Mouse (Mus musculus): ENCODE measurements around the gene Ppp1r3a. TPM values are rescaled to one million over a fixed set of nuclear protein-coding genes. Genes with fewer than 3 reads are reported as not detected.
"Not testable (repeated sequence)": the region's sequence is repeated elsewhere in the genome, so short reads cannot be mapped to it uniquely, and the experiment has no call there.

Ppp1r3a gene
- under 1 TPM; 0.03 to 0.06 (median 0.05) TPM for total RNA-seq (2022)

DNA sequence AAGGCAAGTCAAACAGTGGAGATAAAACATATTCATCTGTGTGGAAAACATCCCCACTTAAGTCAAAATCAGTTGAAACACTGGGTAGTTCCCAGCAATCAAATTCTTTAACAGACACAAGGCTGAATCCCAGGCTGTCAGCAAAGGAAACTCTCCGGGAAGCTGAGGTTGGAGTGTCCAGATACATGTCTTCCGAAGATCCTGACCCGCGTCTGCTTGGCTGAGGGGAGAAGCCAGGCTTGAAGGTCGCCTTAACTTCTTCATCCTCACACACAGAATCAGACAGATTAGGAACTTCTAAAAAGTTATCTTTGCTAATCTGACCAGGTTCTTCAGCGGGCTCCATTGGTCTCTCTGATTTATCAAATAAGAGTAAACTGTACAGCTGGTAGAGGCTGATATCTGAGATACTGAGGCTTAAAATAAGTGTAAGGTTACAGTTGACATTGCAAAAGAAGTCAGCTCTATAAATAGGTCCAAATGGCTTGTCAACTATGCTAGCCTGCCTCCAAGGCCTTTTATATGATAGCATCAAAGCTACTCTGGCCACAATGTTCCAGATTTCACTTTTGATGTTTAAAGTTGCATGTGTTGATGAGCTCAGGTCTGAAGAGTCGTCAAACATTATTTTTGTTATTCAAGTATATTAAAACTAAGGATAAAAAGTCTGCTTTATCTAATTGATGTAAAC lies at the start of gene Ppp1r3a:
TSS of gene Ppp1r3a (minus strand) at position 374 of the 691 bp plus-strand sequence.
- no peak for DNase-seq

DNA sequence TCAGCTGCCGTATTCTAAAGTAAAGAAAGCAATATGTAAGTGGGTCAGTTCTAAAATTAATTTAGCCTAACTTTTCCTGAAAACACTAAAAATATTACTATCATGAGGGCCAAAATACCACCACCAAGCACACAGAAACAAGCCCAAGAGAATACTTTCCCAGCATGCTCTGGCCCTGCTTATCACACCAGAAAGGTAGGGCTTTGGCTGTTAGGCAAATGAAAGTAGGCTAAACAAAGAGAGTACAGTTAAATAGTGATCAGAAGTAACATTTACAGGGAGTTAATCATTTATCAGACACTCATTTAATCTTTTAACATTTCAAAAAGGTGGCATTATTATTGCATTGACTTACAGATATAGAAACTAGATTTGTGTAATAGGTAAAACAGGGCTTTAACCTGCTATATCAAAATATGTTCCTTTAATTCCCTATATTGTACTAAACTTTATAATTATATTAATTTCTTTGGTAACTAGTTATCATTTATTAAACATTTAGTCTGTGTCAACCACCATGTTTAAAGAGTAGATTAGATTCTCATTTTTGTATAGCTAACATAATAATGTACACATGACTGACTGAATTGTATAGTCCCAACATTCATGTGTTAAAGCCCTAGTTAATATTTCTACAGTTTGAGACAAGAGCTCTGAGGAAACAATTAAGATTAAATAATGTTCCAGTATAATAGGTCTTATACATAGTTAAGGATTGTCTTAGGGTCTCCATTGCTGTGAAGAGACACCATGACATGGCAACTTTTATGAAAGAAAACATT lies 32.3 kb upstream of the Ppp1r3a start:
- DNase-seq, result no peak

DNA sequence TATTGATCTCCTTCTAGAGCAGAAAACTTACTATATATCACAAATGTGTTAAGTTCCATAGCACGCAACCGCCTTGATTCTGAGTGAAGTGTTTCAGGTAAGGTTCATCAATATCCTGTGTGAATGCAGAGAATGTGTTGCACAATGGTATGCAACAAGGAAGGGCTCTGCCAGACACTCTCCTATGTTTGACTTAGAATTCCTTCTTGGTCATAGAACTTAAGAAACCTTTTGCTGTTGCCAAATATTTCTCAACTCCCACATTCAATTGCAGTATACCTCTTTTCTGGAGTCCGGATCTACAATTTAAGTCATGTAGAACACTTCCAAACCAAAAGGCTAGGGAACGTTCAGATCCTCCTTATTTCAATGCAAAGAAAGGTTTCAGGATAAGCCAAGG lies 22.8 kb upstream of the Ppp1r3a start:
- DNase-seq, result no peak

DNA sequence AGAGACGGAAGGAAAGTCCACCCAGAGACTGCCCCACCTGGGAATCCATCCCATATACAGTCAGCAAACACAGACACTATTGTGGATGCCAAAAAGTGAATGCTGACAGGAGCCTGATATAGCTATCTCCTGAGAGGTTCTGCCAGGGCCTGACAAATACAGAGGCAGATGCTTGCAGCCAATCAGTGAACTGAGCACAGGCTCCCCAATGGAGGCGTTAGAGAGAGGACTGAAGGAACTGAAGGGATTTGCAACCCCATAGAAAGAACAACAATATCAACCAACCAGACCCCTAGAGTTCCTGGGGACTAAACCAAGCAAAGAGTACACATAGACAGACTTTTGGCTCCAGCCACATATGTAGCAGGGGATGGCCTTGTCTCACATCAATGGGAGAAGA lies 16.6 kb upstream of the Ppp1r3a start:
- DNase-seq, result no peak

DNA sequence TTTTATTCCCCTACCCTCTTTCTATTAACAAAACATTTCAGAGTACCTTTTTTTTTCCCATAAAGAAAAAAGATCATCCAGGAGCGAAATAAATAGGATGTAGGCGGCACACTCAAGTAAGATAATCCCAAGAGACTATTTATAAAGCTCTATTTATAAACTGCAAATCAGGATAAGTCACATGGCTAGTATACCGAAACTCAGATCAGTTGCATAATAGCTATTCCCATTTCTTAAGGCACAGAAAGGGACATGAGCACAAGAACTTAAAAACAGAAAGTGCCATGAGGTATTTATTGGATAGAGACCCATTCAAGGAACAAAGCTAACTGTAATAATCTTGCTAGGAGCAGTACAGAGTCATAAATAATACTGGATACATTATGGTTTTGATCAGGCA lies 2.4 kb upstream of the Ppp1r3a start:
- DNase-seq, result no peak

DNA sequence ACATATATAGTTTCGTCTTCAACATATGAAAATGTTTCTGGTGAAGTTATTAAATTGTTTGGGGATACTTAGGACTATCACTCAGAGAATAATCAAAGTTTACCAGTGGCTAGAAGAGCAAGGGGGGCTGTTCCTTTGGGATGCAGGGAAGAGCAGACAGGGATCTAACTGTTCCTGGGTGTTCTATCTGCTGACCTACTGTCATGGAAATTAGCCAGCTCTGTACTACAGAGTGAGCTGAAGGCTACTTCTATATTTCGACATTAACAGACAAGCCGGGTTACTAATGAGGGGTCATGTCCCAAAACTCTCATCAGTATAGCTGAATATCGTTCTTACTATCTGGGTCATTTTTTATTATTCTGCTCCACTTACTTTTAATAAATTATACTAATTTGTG lies 1.6 kb downstream of the Ppp1r3a start:
- no peak for DNase-seq

DNA sequence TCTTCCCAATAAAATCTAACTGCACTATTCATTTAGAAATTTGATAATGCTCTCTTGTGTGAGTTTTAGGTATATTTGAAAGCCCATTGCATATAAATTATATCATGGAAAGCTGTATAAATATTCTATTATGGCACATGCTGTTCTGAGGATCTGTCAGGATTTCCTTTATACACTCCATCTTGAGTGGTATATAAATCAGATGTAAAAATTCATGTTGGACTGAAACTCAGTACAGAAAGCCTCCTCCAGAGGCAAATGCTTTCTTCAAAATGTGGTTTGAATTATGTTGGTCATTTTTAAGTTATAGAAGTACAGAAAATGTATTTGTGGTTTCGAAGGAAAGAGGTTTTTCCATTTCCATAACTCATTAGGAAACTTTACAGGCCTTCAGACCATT lies 2.9 kb downstream of the Ppp1r3a start:
- no peak for DNase-seq

DNA sequence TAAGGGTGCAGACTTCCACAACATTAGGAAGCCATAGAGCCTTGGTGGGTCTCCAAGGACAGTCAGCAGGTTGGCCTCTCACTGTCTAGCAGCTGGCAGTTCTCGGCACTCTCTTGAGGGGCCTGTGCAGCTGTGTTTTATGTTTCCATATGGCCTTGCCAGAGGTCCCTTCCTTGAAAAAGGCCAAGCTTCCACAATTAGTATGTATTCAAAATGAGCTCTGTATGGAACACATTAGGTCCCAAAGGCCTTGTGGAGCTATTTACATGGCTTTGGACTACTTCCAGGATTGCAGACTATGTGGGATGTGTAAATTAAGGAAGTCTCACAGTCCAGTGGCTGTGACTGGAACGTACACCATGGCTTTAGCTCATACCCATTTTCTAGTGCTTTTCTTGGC lies 8.1 kb downstream of the Ppp1r3a start:
- DNase-seq, result no peak

DNA sequence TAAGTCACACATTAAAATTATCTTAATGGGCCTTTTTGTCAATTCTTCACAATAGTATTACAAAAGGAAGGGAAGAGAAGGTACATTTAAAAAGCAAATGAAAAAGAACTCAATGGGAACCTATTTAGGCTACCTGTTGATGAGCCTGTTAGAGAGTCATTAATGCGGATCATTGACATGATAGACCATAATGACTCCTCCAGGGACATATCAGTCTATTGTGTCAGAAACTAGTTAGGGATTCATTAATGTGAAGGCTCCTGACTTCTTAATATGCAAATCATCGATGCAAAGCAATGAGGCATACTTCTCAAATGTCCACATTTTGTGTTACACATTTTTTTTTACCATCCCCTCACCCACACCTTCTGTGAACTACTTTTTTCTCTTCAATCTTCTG lies 19.1 kb downstream of the Ppp1r3a start:
- DNase-seq, result no peak

DNA sequence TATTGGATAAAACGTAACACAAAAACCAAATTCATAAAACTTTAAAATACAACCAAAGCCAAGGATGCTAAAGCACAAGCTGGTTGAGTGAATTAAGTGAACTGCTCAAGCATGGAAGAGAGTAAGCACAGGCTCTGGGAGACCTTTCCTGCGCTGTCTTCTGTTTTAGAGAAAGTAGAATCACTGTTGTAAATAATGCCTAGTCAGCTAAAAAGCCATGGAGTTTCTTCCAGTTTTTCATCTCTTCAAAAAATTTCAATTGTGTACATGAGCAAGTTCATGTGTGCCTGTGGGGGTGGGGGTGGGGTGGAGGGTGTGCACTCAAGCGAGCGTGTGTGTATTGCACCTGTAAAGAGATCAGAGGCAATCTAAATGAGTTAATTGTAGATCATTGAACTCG lies 24.1 kb downstream of the Ppp1r3a start:
- DNase-seq, result no peak

DNA sequence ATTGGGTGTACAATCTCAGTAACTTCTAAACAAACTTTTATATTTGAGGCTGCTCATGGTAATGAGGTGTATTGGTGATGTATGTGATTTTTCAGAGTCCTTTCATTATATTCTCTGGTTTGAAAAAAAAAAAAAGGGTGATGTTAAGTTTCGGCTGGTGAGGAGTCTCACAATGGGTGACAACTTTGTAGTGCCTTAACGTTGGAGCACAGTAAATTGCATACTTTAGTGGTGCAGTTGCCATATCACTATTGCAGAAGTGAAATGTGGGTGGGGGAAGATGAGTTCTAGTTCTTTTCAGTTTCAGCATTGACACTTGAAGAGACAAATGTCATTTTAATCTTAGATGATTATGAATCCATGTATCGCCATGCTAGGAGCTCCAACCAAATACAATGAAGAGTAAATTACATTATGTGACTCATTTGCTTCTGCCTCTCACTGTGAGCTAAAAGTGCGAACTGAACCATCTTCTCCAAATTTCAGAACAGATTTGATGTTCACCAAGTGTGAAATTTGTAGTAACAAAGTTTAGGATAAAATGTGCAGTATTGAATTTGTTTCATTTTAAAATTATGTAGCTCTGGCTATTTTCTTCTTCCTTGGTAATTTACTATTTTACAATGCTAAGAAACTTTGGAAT lies 34.2 kb downstream of the Ppp1r3a start:
- DNase-seq, result no peak

DNA sequence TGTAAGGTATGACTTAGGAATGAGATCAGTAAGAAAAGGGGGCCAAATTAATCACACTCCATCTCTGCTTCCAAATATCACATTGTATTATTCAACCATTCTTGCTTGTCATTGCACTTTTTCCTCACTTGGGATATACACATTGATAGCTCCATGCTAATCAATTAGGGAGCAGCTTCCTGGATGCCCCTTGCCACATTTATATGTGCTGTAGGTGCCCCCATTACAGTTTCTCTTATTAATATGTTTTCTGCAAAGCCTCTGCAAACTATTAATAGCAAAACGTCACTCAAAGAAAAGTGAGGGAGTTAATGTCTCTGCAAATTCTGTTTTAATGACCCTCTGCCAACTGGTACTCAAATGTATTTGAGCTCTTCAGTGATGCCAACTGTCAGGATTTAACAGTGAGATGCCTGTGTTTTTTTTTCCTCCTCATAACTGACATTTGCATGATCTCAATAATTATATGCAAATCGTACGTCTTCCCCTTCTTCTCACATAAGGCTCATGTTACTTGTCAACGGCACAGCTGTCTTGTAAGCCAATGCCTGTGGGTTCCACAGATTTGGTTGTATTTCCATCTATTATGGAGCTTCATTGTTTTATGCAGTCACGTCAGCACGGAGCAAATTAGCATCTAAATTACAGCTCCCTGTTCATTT lies 34.8 kb downstream of the Ppp1r3a start:
- DNase-seq, result no peak

DNA sequence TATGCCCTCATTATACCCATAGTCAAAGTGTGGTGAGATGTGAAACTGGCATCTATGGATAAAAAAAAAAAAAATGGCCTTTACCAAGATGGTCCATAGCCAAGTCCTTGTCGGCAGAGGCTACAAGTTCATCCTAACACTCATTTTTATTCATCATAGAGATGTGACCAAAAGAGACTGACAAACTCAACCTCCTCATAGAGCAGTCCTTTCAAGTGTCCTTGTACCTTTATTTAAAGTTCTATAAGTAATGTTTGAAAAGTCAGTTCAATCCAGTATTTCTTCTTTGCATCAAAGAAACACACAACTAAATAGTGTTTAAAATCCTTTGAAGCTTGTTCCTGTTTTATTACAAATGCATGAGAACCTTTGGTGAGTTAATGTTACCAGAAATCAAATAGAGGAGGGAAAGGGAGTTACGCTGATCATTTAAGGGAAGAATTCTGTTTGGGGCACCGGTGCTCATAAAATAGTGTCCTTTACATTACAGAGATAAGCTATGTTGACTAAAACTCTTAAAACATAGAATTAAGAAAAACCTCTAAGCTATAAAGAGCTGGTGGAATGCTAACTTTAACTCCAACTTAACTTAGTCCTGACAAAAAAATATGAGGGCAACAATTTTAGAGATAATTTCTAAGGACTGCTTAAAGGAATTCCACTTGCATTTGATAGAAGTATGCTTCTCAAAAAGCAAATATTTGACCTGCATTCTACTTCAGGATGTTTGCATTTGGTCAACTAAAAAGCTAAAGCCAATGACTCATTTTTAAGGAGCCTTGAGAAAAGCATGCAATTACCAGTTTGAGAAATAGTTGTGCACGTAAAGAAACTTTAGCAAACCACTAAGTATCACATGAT lies 39.7 kb downstream of the Ppp1r3a start:
- DNase-seq, result no peak

DNA sequence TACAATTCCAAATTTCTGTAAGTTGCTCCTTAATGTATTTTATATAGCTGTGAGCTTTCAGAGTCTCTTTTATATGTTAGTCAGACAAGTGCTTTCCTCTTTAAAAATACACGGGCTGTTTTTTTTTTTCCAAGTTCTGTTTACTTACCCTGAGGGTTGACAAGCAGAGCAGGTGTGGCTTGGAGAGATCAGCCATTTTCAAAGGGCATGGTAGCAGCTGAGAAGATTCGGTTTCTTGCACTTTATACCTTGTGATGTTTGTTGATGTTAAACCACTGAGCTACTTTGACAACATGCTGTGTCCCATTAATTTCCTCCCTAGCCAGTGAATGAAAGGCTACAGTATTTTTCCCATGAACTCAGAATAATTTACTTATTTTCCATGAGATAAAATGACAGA lies 42.9 kb downstream of the Ppp1r3a start:
- DNase-seq, result no peak

DNA sequence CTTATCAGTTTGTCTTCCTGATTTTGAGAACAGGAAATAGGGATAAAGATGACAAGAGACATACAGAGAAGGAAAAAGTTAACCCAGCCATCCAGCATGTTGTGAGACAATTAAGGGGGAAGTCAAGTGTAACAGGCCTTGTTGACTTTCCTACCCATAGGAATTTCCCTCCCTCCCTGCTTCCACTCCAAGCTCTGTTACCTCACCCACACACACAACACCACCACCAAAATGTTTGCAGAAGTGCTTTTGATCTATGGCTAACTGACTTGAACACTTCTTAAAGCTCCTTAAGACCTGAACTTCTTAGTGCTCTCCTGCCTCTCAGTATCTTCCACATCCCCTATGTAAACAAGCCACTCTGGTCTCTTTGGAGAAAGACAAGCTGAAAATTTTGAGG lies 55.0 kb downstream of the Ppp1r3a start:
- DNase-seq, result no peak

DNA sequence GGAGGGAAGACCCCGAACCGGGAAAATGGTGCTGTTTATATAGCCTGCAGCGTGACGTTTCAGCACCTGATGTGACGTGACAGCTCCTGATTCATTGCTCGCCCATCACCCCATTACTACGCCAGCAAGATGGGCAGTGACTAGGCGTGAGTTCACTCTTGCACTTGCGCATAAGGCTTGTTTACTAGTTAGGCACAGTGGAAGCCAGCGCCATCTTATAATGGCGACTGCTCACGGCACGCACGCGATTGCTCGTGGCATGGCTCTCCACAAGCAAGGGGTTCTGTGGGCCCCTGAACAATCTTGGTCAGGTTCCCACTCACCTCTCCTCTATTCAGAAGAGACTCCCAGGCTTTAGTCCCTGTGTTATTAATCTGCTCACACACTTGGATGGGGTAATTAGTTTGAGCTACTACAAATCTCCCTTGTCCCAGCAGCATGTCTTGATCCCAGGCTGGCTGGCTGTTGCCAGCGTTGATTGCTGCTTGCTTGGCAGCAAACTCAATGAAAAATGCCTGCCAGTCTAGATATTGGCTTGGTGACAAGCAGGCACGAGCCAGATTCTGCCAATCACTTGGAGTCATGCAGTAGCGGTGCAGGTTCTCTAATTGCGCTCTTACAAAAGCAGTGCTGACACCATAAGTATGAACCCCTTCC lies 75.7 kb downstream of the Ppp1r3a start:
- not testable (repeated sequence) for DNase-seq

DNA sequence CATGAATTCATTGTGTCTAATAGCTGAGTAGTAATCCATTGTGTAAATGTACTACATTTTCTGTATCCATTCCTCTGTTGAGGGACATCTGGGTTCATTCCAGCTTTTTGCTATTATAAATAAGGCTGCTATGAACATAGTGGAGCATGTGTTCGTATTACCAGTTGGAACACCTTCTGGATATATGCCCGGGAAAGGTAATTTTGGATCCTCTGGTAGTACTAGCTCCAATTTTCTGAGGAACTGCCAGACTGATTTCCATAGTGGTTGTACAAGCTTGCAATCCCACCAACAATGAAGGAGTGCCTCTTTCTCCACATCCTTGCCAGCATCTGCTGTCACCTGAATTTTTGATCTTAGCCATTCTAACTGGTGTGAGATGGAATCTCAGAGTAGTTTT lies 86.1 kb downstream of the Ppp1r3a start:
- DNase-seq, result not testable (repeated sequence)

DNA sequence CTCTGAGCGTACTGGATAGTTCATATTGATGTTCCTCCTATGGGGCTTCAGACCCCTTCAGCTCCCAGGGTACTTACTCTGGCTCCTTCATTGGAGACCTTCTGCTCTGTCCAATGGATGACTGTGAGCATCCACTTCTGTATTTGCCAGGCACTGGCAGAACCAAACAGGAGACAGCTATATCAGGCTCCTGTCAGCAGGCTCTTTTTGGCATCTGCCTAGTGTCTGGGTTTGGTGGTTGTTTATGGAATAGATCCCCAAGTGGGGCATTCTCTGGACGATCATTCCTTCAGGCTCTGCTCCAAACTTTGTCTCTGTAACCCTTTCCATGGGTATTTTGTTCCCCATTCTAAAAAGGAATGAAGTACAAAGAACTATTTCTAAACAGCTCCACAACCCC lies 87.4 kb downstream of the Ppp1r3a start:
- not testable (repeated sequence) for DNase-seq

Measured in adrenal gland, adult 8-10 months (tissue).